Mouse (Mus musculus) embryonic facial prominence, embryonic 11.5 days (tissue): ENCODE measurements at regions not wholly inside any gene's neighbourhood (a gene's known extent, or its start where the extent isn't known, plus 50 kb on each side); places are given as distances from the start of the nearest gene placed in this dataset.

ENCODE experiments used
- ATAC-seq: fragments of 200-750 bp; cut with Nextera tagmentation; replicated peaks from 2 replicates; pipeline ENCODE4 v1.8.0; 2017; ENCODE audit warnings: low read depth; ENCODE audit not compliant: insufficient number of reproducible peaks, low FRiP score, low TSS enrichment
- DNase-seq: peaks from one replicate; pipeline ENCODE4 v3.0.0-alpha.2; 2015; ENCODE audit warnings: low spot score
- H3K27ac ChIP-seq: fragments of 300-500 bp; sonication (generic); replicated peaks from 2 replicates; pipeline ENCODE4 v1.5.1; 2014; ENCODE audit warnings: mild to moderate bottlenecking, low read depth, low read length, control low read depth
- H3K27me3 ChIP-seq: fragments of 300-500 bp; sonication (generic); 2 replicates; pipeline ENCODE4 v1.6.1; 2014; ENCODE audit warnings: mild to moderate bottlenecking, low read length, moderate library complexity, mixed read lengths; ENCODE audit not compliant: control insufficient read depth, insufficient read depth
- H3K36me3 ChIP-seq: fragments of 300-500 bp; sonication (generic); replicated peaks from 2 replicates; pipeline ENCODE4 v1.6.1; 2014; ENCODE audit warnings: low read depth, mild to moderate bottlenecking, low read length, moderate library complexity, mixed read lengths; ENCODE audit not compliant: control insufficient read depth, insufficient read depth
- H3K4me1 ChIP-seq: fragments of 300-500 bp; sonication (generic); 2 replicates; pipeline ENCODE4 v1.6.1; 2014; ENCODE audit warnings: low read length, mixed read lengths; ENCODE audit not compliant: control insufficient read depth, insufficient read depth
- H3K4me2 ChIP-seq: fragments of 300-500 bp; sonication (generic); 2 replicates; pipeline ENCODE4 v1.6.1; 2014; ENCODE audit warnings: low read depth, mild to moderate bottlenecking, control low read depth, low read length, moderate library complexity
- H3K4me3 ChIP-seq: fragments of 300-500 bp; sonication (generic); 2 replicates; pipeline ENCODE4 v1.5.1; 2014; ENCODE audit warnings: low read depth, low read length, control low read depth
- H3K9ac ChIP-seq: fragments of 300-500 bp; sonication (generic); replicated peaks from 2 replicates; pipeline ENCODE4 v1.6.1; 2014; ENCODE audit warnings: mild to moderate bottlenecking, control low read depth, low read length
- H3K9me3 ChIP-seq: fragments of 300-500 bp; sonication (generic); replicated peaks from 2 replicates; pipeline ENCODE4 v1.6.1; 2016; ENCODE audit warnings: mild to moderate bottlenecking, low read length, inconsistent platforms, mixed read lengths; ENCODE audit not compliant: control insufficient read depth
- WGBS: fragments of 180-500 bp; shearing (Covaris S2); extraction: QIAGEN DNeasy Blood & Tissue Kit; methylation state at CpG from one replicate; pipeline ENCODE4 v1.1.7; 2014; 5-methylcytosine and 5-hydroxymethylcytosine counted together

DNA sequence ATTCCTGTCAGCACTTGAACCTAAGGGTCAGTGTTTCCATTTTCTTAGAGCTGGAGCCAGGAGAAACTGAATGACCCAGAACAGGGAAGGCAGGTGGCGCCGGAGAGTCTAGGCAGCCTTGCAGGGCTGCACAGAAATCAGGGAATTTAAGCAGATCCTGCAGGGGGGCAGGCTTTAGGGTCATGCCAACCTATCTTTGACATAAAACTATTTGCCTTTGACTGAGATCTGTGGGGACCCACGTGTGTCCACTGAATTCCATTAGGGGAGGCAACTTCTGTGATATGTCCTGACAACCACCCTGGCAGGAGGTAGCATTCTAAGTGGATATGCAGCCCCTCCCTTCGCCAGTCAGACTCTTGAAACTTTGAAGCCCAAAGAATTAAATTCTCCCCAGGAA lies 135.6 kb upstream of the Ctnna2 start:
- DNase-seq (peak; percentile 36), ATAC-seq (0 out of 2 replicates have a peak, but pooled peaks have one; percentile 23)
- Histone ChIP-seq H3K4me3 (no peak overlapping the region), H3K4me1 (no peaks in the 10 kb centered on the region), H3K9me3 (no peaks in the 10 kb centered on the region), H3K36me3 (no peaks in the 10 kb centered on the region), H3K27me3 (no peaks in the 10 kb centered on the region), H3K27ac (no peak overlapping the region), H3K4me2 (no peak overlapping the region), H3K9ac (no peak overlapping the region)
- WGBS: 28% methylated on average over 4 of the region's 4 CpGs

- DNase-seq (no peak), ATAC-seq (no peak)
- H3K4me1 ChIP-seq: no peaks in the 10 kb centered on the region
- H3K4me2 ChIP-seq: no peak overlapping the region
- no peaks in the 10 kb centered on the region for H3K27me3 ChIP-seq
- no peak overlapping the region for H3K27ac ChIP-seq
- whole genome bisulfite sequencing: 75% methylated on average over 2 of the region's 2 CpGs
- H3K9ac ChIP-seq: no peak overlapping the region
- H3K36me3 ChIP-seq: no peaks in the 10 kb centered on the region
- H3K4me3 ChIP-seq: no peak overlapping the region
- H3K9me3 ChIP-seq: no peaks in the 10 kb centered on the region
These were observed 103.0 kb upstream of the Ctnna2 start for GRCm38 (mm10) chr6:78082528-78082927.

DNA sequence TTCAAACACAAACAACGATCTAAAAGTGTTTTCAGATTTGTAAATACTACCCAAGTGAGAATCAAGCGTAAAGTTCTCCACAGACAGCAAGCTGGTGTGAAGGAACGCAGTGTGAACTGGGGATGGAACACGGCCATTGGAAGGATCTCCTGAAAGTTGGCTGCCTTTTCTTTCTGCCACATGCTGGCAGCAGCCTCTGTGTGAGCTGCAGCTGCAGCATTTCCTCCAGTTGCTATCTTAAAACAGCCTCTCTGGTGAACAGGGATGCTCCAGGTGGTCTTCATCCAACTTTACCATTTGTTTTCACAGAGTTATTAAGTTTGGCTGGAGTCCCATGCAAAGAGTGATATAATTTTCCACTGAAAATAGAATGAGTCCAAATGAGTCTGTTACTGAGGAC lies 99.4 kb upstream of the Ctnna2 start:
- Histone ChIP-seq H3K36me3 (no peaks in the 10 kb centered on the region), H3K27ac (no peak overlapping the region), H3K4me2 (no peak overlapping the region), H3K4me1 (no peaks in the 10 kb centered on the region), H3K9me3 (no peaks in the 10 kb centered on the region), H3K4me3 (no peak overlapping the region), H3K9ac (no peak overlapping the region), H3K27me3 (no peaks in the 10 kb centered on the region)
- DNase-seq: no peak
- 89% methylated on average over 4 of the region's 4 CpGs for WGBS
- ATAC-seq: no peak

DNA sequence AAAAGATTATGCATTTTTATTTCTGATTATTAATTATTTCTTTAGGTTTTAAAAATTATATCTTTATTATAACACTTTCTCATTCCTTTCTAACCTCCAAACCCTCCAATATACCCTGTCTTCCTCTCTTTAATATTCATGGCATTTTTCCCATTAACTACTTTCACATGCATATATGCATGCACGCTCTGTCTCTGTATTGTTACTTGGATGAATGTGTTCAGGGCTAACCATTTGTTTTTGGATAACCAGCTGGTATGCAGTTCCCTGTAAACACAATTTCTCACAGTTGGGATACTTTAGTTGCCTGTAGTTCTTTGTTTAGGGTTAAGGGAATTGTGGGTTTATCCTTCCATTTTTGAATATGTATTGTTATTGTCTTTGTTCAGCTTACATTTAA lies 86.8 kb upstream of the Ctnna2 start:
- H3K27me3 ChIP-seq: no peaks in the 10 kb centered on the region
- H3K36me3 ChIP-seq: no peaks in the 10 kb centered on the region
- no peak for DNase-seq
- ATAC-seq: no peak
- H3K9ac ChIP-seq: no peak overlapping the region
- no peak overlapping the region for H3K4me3 ChIP-seq
- H3K4me1 ChIP-seq: no peaks in the 10 kb centered on the region
- H3K9me3 ChIP-seq: no peaks in the 10 kb centered on the region
- no peak overlapping the region for H3K4me2 ChIP-seq
- 86% methylated on average over 1 of the region's 1 CpGs for WGBS
- no peak overlapping the region for H3K27ac ChIP-seq

DNA sequence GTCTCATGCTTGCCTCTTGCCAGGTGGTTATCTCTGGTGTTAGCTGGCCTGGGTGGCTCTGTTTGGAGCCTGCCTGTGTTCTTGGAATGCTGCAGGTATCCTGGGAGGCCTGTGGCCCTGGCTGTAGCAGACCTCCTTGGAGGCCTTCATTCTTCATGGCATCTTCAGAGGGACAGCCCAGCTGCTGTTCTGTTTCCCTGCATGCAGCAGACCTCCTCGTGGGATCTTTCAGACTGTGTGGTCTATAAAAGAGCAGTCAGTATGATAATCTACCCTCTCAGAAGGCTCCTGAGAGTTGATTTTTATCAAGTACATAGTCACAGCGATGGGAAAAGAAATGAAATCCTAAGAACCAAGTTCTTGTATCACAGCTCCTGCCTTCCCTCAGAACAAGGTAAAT lies 86.2 kb upstream of the Ctnna2 start:
- ATAC-seq: no peak
- WGBS: 63% methylated on average over 2 of the region's 2 CpGs
- no peaks in the 10 kb centered on the region for H3K9me3 ChIP-seq

More for the DNA sequence above, 86.2 kb upstream of the Ctnna2 start:
- Histone ChIP-seq H3K36me3 (no peaks in the 10 kb centered on the region), H3K4me3 (no peak overlapping the region), H3K4me2 (no peak overlapping the region), H3K4me1 (no peaks in the 10 kb centered on the region), H3K9ac (no peak overlapping the region), H3K27me3 (no peaks in the 10 kb centered on the region), H3K27ac (no peak overlapping the region)
- no peak for DNase-seq
